Mouse (Mus musculus) cerebellum, adult 11 months (tissue): ENCODE data around the gene Krtap5-3.
"Not testable (repeated sequence)": the region's sequence is repeated elsewhere in the genome, so short reads cannot be mapped to it uniquely, and the experiment has no call there.

ENCODE experiments used
- DNase-seq: peaks from one replicate; pipeline ENCODE4 v3.0.0; 2022

Krtap5-3 gene

DNA sequence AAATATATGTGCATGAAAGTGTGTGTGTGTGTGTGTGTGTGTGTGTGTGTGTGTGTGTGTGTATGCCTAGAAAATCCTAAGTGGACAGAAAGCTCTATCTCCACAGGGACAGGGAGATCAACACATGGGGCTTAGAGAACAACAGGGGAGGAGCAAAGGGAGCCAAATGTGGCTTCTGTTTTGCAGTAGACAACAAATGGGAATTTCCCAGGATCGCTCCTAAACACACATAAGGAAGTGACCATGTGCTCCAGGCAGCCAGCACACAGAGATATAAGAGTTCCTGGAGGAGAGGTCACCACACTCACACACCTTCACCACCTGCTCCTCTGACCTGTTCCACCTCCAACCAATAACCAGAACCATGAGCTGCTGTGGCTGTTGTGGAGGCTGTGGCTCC lies at the start of gene Krtap5-3:
Gene Krtap5-3, plus strand, starts transcription at position 301 of the 400 bp plus-strand sequence.
- DNase-seq: no peak

DNA sequence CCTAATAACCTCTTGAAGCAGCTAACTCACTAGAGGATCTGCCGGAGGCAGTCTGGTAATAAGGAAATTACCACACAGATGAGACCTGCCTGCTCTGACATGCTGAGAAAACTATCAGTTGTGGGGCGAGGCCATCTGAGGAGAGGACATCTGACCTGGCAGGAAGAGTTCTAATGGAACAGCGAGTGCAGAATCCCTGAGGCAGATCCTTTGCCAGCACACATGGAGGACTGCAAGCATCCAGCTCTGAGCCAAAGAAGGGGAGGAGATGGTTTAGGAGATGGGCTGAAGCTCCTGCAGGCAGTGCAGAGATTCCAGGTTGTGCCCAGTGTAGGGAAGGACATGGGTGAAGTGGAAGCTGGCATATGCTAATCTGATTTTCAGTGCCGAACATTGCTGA lies 49.0 kb upstream of the Krtap5-3 start:
- DNase-seq: no peak

DNA sequence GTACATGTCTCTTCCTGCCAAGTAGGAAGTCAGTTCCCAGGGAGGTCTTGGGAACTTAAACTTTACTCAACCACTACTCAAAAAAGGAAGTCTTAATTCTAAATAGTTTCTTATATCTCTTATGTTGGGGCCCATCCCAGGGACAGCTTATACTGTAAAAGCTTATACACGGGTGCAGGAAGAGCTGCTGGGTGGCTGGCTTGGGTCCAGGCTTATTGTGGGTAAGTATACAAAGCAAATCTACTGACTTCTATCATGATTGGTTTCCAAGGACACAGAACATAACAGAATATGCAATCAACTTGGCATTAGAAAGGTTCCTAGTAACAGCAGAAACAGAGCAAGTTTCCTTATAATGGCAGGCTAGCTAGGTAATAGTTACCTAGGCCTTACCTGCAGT lies 45.9 kb upstream of the Krtap5-3 start:
- DNase-seq: no peak

DNA sequence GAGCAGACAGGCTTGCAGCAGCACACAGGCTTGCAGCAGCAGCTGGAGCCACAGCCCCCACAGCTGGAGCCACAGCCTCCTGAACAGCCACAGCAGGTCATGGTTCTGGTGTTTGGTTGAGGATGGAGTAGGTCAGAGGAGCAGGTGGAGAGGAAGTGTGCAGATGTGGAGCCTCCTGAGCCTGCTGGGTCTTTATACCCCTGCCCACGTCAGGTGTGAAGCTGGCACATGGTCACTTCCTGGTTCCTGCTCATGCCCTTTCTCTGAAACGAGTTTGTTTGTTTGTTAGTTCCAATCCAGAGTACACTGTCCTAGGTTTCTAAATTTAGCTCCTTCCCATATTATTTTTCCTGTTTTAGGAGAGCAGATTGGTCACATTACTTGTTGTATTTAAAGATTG lies 44.2 kb upstream of the Krtap5-3 start, which contains the start of gene Gm29735:
Gene Gm29735, minus strand, starts transcription at position 101 of the 400 bp plus-strand sequence.
- DNase-seq: not testable (repeated sequence)

DNA sequence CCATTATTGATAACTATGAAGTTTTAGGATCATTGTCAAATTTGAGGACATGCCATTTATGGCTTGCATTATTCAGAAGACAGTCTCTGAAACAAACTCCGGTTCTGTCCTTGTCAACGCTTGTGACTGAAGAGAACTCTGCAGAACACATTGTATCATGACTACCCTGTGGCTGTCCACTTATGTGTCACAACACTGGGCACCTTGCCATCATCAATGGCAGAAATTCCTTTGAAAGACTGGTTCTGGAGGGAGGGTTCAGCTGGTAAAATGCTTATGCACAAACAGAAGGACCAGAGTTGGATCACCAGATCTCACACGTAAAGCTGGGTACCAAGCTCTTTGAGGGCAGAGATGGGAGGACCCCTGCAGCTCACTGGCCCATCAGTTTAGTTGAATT lies 41.8 kb upstream of the Krtap5-3 start:
- DNase-seq: no peak

DNA sequence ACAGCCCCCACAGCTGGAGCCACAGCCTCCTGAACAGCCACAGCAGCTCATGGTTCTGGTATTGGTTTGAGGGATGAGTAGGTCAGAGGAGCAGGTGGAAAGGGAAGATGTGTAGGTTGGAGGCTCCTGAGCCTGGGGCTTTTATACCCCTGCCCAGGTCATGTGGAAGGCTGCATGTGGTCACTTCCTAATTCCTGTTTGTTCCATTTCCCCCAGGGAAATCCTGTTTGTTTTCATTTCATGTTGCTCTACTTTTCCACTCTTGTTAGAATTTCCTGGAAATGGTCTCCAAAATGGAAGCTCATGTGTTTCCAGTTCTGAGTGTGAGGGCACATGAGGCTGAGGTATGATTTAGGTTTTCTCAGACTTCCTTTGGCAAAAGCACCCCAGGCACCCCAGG lies 35.5 kb upstream of the Krtap5-3 start, which contains the start of gene Gm4553:
Gene Gm4553, minus strand, starts transcription at position 101 of the 400 bp plus-strand sequence.
- DNase-seq: not testable (repeated sequence)

DNA sequence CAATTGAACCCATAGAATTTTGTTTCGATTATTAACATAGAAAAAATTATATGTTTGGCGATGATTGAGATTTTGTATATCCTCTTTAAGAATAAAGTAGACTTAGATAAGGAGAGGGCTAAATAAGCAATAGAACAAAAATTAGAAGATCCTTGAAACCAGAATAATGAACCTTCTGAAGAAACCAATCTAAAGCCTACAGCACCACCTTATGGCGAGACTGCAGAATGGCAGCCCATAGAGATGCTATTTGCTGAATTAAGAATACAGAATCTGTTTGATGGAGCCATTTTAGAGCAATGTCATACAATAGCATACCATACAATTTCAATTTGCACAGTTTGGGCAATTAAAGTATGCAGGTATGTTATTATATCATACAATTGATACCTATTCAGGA lies 31.3 kb upstream of the Krtap5-3 start:
- DNase-seq: no peak

DNA sequence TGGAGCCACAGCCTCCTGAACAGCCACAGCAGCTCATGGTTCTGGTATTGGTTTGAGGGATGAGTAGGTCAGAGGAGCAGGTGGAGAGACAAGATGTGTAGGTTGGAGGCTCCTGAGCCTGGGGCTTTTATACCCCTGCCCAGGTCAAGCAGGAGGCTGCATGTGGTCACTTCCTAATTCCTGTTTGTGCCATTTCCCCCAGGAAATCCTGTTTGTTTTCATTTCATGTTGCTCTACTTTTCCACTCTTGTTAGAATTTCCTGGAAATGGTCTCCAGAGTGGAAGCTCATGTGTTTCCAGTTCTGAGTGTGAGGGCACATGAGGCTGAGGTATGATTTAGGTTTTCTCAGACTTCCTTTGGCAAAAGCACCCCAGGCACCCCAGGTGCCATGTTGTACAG lies 25.3 kb upstream of the Krtap5-3 start, which contains the start of gene Krtap5-2:
Gene Krtap5-2, minus strand, starts transcription at position 101 of the 400 bp plus-strand sequence.
- DNase-seq: not testable (repeated sequence)

DNA sequence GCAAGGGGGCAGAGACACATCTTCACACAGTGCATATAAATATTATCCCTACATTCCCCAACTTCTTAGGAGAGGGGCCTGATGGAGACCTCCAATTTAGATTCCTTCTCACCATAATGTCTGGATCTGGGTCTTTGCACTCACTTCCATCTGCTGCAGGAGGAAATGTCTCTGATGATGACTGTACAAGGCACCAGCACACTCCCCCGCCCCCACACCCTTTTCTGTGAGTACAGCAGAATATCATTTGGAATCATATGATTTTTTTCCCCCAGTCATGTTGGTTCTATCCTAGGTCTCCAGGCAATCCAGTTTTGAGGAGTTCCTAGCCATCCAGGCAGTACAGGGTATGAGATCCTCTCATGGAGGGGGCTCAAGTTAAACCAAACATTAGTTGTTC lies 22.5 kb upstream of the Krtap5-3 start:
- no peak for DNase-seq

DNA sequence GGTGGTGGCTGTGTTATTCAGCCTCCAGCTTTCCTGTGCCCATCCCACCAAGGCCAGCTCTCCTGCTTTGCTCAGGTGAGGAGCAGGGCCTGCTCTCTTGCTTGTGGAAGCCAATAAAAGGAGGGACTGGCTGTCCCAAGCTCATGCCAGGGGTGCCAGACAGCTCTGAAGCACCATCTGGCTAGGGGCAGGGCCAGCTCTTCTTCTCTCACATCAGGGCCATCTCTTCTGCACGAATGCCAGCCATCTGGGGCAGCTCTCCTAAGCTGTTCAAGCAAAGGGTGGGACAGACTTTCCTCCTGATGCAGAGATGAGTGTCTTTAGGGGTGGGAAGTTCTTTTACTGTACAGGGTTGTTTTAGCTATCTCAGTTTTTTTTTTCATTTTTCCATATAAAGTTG lies 20.1 kb upstream of the Krtap5-3 start:
- DNase-seq: no peak

DNA sequence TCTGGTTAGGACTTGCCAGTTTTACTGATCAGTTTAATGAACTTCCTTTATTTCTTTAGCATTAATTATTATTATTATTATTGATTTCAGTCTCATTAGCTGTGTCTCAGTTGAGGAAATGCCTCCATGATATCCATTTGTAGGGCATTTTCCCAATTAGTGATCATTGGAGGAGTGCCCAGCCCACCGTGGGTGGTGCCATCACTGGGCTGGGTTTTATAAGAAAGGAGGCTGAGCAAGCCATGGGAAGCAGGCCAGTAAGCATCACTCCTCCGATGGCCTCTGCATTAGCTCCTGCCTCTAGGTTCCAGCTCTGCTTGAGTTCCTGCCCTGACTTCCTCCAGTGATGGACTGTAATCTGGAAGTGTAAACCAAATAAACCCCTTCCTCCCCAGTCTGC lies 13.0 kb upstream of the Krtap5-3 start:
- no peak for DNase-seq

DNA sequence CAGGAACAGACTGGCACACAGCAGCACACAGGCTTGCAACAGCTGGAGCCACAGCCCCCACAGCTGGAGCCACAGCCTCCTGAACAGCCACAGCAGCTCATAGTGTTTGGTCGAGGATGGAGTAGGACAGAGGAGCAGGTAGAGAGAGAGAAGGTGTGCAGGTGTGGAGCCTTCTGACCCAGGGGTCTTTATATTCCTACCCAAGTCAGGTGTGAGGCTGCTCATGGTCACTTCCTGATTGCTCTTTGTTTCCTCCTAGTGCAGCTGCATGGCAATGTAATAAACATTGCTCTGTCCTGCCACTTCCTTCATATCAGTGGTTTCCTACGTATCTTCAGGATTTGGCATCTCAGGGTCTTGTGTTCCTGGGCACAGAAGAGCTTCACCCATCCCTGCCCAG lies 10.9 kb upstream of the Krtap5-3 start, which contains the start of gene Gm10153:
Gene Gm10153, minus strand, starts transcription at position 101 of the 400 bp plus-strand sequence.
- no peak for DNase-seq

DNA sequence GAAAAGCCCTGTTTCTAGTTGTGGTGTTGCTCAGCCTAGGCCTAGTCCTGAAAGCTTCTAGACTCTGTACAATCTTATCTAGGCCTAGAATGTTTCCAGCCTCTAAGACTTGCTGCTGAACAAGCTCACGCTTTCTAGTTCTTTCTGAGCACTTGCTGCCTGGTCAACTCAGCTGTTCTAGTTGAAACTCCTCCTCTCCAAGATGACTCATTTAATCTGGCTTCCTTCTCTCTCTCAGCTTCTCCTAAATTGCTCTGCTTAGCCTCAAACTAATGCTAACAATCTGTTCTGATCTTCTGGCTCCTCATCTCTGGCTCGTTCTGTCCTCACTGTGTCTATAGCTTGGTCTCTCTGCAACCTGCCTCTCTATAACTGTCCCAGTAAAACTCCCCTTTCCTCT lies 2.4 kb upstream of the Krtap5-3 start:
- no peak for DNase-seq

DNA sequence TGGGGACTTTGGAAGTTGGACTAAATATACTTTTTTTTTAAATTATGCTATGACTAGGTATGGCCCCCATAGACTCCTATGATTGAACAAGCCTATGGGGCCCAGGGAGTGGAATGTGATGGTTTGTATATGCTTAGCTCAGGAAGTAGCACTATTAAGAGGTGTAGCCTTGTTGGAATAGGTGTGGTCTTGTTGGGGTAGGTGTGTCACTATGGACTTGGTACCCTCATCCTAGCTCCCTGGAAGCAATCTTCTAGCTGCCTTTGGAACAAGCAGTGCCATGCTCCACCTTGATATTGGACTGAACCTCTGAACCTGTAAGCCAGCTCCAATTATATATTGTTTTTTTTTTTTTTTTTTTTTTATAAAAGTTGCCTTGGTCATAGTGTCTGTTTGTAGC lies 4.3 kb downstream of the Krtap5-3 start:
- no peak for DNase-seq

DNA sequence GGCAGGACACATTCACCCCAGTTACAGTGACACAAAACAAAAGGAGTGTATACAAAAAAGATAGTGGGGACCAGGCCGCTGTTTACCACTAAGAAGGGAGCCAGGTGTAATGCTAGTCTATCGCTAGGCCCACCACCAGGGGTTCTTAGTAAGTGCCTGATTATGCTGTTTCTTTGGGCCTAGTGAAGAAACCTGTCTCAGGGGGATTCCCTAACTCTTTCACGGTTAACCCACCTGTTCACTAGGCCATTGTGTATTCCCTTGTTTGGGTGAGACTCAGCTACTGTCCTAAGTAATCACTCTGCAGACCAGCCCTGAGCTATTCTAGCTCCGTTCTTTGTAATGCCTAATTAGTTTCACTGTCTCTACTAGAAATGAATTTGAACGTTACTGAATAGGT lies 5.7 kb downstream of the Krtap5-3 start:
- not testable (repeated sequence) for DNase-seq

DNA sequence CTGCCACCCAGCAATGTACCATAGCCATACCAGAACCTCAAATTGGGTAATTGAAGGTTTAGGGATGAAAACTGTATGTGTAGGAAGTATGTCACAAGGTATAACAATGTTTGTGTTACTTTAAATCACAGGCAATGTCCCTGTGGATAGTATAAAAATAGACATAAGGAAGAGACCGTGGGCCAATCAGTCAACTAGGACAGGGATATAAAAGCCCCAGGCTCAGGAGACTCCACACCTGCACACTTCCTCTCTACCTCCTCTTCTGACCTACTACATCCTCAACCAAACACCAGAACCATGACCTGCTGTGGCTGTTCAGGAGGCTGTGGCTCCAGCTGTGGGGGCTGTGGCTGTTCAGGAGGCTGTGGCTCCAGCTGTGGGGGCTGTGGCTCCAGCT lies 10.4 kb downstream of the Krtap5-3 start, which contains the start of gene Gm7579:
Gene Gm7579, plus strand, starts transcription at position 301 of the 400 bp plus-strand sequence.
- no peak for DNase-seq

DNA sequence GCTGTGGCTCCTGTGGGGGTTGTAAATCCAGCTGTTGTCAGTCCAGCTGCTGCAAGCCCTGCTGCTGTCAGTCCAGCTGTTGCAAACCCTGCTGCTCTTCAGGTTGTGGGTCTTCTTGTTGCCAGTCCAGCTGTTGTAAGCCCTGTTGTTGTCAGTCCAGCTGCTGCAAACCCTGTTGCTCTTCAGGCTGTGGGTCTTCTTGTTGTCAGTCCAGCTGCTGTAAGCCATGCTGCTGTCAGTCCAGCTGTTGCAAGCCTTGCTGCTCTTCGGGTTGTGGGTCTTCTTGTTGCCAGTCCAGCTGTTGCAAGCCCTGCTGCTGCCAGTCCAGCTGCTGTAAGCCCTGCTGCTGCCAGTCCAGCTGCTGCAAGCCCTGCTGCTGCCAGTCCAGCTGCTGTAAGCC lies 11.0 kb downstream of the Krtap5-3 start:
- not testable (repeated sequence) for DNase-seq

DNA sequence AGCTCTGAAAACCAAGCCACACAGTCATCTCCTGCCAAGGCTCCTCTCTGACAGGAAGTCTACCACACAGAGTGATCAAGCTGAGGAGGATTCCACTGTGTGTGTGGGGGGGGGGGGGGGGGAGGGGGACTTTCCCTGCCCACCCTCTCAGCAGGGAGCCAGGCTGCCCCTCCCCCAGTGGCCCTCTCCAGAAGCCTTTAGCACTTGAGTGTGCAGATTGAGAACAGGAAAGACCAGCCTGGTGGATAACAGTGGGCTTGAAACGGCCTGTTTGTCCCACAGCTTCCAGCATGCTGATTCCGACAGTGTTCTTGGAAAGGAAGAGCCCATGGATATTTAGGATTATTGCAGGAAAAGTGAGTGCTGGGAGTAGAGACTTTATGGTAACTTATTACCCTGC lies 23.4 kb downstream of the Krtap5-3 start:
- DNase-seq: no peak

DNA sequence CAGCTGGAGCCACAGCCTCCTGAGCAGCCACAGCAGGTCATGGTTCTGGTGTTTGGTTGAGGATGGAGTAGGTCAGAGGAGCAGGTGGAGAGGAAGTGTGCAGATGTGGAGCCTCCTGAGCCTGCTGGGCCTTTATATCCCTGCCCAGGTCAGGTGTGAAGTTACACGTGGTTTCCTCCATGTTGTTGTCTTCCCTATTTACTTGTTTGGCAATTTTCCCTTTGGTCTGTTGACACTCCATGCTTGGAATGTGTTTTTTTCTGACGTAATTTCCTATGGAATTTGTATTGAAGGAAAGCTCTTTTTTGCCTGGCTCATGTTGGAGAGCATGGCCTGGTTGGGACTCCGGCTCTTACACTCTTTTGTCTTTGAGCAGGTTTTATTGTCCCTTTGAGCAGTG lies 28.7 kb downstream of the Krtap5-3 start, which contains the start of gene Krtap5-5:
Gene Krtap5-5, minus strand, starts transcription at position 101 of the 400 bp plus-strand sequence.
- DNase-seq: not testable (repeated sequence)

DNA sequence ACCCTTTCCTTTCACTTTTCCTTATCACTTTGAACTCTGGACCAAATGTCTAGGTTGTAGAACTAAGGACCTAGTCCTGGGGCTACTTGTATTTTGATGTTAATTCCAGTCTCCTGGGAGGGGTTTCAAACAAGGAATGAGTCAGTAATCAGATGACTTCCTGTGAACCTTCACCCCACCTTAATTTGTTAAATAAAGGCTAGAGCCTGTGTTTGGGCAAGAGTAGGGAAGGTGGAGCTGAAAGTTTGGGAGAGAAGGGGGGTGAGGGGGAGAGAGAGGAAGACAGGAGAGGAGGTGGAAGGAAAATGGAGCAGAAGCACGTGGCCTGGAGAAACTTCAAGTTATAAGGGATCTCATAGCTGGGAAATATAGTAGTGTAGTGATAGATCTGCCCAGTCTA lies 30.4 kb downstream of the Krtap5-3 start:
- DNase-seq: no peak

DNA sequence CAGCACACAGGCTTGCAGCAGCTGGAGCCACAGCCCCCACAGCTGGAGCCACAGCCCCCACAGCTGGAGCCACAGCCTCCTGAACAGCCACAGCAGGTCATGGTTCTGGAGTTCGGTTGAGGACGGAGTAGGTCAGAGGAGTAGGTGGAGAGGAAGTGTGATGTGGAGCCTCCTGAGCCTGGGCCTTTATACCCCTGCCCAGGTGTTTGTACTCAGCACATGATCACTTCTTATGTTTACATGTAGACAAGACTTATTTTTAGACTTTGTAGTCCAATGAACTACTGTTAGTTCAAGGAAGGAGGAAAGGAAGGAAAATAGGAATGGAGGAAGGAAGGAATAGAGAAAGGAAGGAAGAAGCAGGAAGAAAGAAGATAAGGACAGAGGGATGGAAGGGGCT lies 39.8 kb downstream of the Krtap5-3 start, which contains the start of gene Gm40460:
Gene Gm40460, minus strand, starts transcription at position 101 of the 400 bp plus-strand sequence.
- no peak for DNase-seq

DNA sequence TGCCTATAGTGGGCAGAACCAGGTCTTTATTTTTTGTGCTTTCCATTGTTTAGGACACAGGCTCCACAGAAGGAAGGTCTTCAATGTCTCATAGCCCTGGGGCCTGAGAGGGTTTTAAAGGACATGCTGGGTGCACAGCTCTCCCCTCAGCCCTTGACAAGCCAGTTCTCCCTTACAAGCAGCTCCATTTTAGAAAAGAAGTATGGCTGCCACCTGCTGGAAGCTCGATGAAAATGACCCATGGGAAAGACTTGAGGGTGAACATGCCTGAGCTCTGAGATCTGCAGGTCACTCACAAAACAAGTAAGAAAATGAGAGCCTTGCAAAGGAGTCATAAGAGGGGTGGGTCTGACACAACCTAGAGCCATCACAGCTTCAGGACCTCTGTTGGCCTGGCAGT lies 48.7 kb downstream of the Krtap5-3 start:
- peak; percentile 4 for DNase-seq
